Mouse (Mus musculus) spleen, adult 2 months (tissue): ENCODE results near the gene Rangrf.

Source experiments
- CTCF ChIP-seq: fragments of 200-500 bp; IDR thresholded peaks from 2 replicates; pipeline ENCODE4 v1.5.1; 2011; ENCODE audit warnings: mild to moderate bottlenecking, inconsistent platforms; ENCODE audit not compliant: insufficient read depth, insufficient read length, insufficient replicate concordance; ENCODE audit errors: extremely low read depth
- POLR2A ChIP-seq: fragments of 200-500 bp; IDR thresholded peaks from 2 replicates; pipeline ENCODE4 v1.6.1; 2011; ENCODE audit warnings: low read depth, low read length, inconsistent platforms

- TF ChIP-seq CTCF (no peak), POLR2A (no peak)
These were observed 19.4 kb upstream of the Rangrf start for GRCm38 (mm10) chr11:68994377-68994776.
